Mouse (Mus musculus) gastrocnemius, adult 18-20 months (tissue): Measurements from ENCODE around the gene Cux2. TPM values are rescaled to one million over a fixed set of nuclear protein-coding genes. Genes with fewer than 3 reads are reported as not detected.
A peak's percentile ranks its signal among the peaks of the same experiment; 100 is the strongest.

ENCODE experiments used
- DNase-seq: peaks from one replicate; pipeline ENCODE4 v3.0.0; 2021; ENCODE audit warnings: low spot score
- total RNA-seq, 2 experiments: library from RNA; stranded (reverse); gene quantifications; 2 replicates each; pipeline ENCODE4 v1.2.3; 2021

Gene Cux2
- total RNA-seq, 2 experiments from 2014 or later: 4.4 to 4.7 TPM

- DNase-seq: no peak
These were observed 32.6 kb downstream of the Cux2 start for GRCm38 (mm10) chr5:122017269-122017668.

- DNase-seq: no peak
These were observed 33.2 kb downstream of the Cux2 start for GRCm38 (mm10) chr5:122016744-122017143.

GRCm38 (mm10) chr5:122015149-122015548 is 34.8 kb downstream of the Cux2 start:
- DNase-seq: no peak

GRCm38 (mm10) chr5:122014671-122015070 is 35.2 kb downstream of the Cux2 start:
- no peak for DNase-seq

GRCm38 (mm10) chr5:122011289-122011688 is 38.6 kb downstream of the Cux2 start:
- no peak for DNase-seq

- DNase-seq: no peak
These were observed 41.9 kb downstream of the Cux2 start for GRCm38 (mm10) chr5:122007946-122008441.

- no peak for DNase-seq
These were observed 46.4 kb downstream of the Cux2 start for GRCm38 (mm10) chr5:122003460-122003859.

- DNase-seq: no peak
These were observed 47.8 kb downstream of the Cux2 start for GRCm38 (mm10) chr5:122002148-122002547.

- DNase-seq: no peak
These were observed 48.6 kb downstream of the Cux2 start for GRCm38 (mm10) chr5:122001311-122001710.

- peak; percentile 44 for DNase-seq
These were observed 49.5 kb downstream of the Cux2 start for GRCm38 (mm10) chr5:122000381-122000780.

GRCm38 (mm10) chr5:121998981-121999795 is 50.7 kb downstream of the Cux2 start:
- peak; percentile 81 for DNase-seq

GRCm38 (mm10) chr5:121998281-121998680 is 51.6 kb downstream of the Cux2 start:
- no peak for DNase-seq

GRCm38 (mm10) chr5:121996701-121997100 is 53.2 kb downstream of the Cux2 start:
- no peak for DNase-seq

GRCm38 (mm10) chr5:121994808-121995207 is 55.1 kb downstream of the Cux2 start:
- no peak for DNase-seq

GRCm38 (mm10) chr5:121991914-121992313 is 58.0 kb downstream of the Cux2 start:
- DNase-seq: no peak

GRCm38 (mm10) chr5:121985855-121986254 is 64.0 kb downstream of the Cux2 start:
- no peak for DNase-seq

- DNase-seq: no peak
These were observed 68.2 kb downstream of the Cux2 start for GRCm38 (mm10) chr5:121981650-121982131.

GRCm38 (mm10) chr5:121976331-121976730 is 73.6 kb downstream of the Cux2 start:
- DNase-seq: no peak

GRCm38 (mm10) chr5:121973541-121973940 is 76.4 kb downstream of the Cux2 start:
- DNase-seq: no peak

- no peak for DNase-seq
These were observed 77.2 kb downstream of the Cux2 start for GRCm38 (mm10) chr5:121972680-121973192.

- no peak for DNase-seq
These were observed 80.9 kb downstream of the Cux2 start for GRCm38 (mm10) chr5:121968999-121969398.

GRCm38 (mm10) chr5:121968416-121968815 is 81.5 kb downstream of the Cux2 start:
- DNase-seq: no peak

GRCm38 (mm10) chr5:121967520-121967919 is 82.4 kb downstream of the Cux2 start:
- no peak for DNase-seq
